Mouse (Mus musculus) cerebellum, adult 18-20 months (tissue): ENCODE measurements around the gene Cadm2.

Experiments
- DNase-seq, 2 experiments: peaks; one replicate each; pipeline ENCODE4 v3.0.0; 2021

Gene Cadm2

DNA sequence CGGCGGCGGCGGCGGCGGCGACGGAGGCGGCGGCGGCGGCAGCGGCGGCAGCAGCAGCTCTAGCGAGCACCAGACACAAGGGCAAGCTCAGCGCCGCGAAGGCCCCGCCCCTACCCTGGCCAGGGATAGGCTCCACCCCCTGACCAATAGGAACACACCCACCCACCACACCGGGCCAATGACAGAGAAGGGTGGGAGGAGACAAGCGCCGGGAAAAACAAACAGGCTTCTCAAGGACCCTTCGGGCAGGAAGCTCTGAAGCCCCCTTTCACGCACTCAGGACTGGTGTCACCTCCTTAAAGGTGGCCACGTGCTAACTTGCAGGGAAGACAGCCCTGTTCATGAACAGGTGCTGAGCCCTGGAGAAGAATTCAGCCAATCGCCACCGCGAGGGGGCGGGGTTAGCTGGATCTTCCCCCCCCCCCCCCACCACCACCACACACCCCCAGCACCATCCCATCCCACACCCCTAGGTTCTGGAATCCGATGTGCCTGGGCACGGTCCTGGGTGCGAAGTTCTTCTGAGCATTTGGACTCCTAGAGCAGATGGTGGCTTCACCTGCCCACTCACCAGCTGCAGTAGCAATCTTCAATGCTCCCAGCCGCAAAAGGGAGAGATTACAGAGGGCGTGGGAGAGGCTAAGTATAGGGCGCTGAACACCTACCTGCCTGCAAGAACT is at the start of gene Cadm2:
TSS of gene Cadm2 (minus strand) at position 83 of the 680 bp plus-strand sequence.
- peak; percentile 95 to 97 for DNase-seq

DNA sequence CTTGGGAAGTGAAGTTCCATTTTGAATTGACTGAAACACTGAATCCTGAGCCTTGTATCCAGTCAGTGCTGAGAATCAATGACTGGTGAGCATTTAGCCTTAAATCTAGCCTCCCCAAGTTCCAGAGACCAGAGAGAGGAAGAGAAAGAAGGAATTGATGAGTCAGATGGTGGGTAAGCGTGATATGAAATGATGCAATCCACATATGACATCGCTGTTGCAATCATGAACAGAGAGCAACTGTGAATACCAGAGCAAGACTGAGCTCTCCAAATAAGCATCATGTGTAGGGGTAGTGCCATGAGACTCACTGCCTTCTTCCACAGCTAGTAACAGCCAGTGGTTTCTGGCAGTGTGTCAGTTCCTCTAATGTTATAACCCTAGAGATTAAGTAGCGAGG is 26.2 kb upstream of the Cadm2 start:
- DNase-seq: no peak

DNA sequence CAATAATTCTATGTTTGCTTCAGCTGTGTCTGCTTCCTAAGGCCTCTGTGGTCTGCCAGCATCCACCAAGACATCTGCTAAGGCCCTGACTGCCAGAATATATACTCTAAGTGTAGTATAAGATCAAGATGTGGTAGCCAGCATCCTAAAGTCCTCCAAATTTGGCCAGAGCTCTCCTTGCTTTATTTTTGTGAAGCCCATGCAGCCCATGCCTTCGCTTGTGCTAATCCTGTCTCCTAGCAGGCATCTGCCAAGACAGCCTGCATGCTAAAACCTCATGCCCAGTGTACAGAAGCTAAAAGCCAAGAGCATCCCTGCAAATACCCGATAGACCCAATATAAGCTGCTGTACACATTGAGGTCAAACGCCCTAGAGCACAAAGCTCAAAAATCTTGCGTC is 22.9 kb upstream of the Cadm2 start:
- peak in 1 of 2 experiments; percentile 11 for DNase-seq

DNA sequence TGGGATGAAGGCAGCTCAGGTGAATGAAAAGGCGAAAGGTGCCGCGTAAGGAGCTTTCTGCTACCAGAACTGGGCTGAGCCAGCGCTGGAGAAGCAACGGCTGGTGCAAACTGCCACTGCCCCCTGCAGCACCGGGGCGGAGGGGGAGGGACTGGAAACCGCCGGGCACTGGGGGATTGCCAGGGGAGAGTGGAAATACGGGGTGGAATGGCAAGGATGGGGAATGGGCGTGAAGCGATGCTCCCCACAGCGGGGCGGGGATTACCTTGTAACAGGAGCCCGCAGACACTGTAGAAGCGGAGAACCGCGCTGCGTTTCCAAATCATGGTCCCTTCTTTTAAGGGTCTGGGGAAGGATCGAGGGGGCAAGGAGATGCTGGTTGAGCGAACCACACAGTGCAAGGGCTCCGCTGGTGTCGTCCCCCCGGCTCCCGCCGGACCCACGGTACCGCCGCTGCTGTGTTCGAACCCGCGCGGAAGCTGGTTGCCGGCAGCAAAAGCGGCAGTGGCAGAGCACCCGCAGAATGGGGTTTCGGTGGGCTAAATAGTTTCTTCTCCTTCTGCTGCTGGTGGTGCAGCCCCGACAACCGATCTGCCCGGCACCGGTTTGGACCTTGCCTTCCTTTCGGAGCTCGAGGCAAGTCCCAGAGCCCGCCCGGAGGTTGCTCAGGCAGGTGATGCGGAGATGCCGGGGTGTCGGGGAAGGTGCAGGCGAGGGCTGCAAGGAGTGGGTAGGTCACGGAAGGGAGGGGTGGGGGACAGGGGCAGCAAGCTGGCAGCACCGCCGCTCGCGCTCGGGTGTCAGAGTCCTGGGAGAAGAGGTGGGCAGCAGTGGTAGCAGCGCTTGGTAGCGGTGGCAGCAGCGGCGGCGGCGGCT is 564 bp downstream of the Cadm2 start:
- DNase-seq: peak; percentile 89 to 90

DNA sequence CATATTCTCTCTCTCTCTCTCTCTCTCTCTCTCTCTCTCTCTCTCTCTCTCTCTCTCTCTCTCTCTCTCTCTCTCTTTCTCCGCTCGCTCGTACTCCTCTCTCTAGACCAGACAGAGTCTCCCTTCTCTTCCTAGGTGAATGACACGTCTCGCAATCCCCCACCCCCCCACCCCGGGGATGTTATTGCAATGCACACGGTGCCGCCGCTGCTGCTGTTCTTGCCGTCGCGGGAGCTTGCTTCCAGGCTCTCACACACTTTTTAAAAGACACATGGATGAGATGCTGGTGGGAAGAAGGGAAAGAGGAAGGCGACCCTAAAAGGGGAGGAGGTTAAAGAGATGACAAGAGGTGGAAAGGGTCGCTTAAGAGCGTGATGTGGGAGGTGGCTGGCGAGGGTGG is 1.3 kb downstream of the Cadm2 start:
- no peak for DNase-seq

DNA sequence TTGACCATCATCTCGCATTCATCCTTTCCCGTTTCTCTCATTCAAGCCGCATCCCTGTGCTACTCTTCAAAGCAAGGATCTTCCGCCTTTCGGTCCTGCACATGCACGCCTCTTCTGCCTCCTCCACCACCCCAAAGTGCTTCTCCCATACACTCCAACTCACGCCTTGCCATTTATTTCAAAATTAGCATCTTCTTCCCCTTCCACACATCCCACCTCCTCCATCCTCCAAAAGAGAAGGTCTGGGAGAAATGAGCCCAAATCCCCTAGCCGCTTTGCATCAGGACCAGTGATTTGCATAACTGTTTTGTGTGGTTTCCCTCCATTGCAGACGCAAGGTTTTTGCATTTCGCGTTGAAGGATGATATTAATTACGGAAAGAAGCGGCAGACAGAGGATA is 1.9 kb downstream of the Cadm2 start:
- DNase-seq: peak; percentile 55 to 59

DNA sequence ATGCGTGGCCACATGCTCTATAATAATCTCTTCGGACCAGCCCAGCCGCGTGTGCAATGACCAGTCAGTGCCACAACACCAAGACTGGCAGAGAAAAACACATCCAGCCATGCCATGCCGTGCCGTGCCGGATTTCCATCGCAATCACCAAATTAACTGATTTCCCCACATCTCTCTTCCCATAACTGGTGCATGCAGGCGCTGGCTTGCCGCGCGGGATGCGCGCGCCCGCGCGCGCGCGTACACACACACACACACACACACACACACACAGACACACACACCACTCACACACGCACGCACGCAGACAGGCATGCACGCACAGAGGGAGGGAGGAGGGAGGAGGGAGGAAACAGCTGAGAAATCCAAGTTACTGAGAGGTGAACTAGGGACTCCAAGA is 2.9 kb downstream of the Cadm2 start:
- DNase-seq: peak; percentile 72 to 84

DNA sequence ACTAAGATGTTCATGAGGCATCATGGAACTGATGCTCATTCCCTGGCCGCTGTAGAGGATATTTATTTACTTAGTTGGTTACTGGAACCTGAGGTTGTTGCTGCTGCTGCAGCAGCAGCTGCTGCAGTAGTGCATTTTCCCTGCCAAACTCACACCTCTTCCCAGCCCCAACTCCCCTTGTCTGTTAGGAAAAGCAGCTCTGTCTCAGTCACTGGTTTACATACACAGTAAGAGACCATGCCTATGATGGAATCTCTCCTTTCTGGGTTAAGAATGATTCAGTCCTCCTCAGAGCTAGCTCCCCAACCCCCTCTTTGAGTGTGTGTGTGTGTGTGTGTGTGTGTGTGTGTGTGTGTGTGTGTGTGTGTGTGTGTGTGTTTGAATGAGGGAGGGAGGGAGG is 3.5 kb downstream of the Cadm2 start:
- peak in 1 of 2 experiments; percentile 45 for DNase-seq

DNA sequence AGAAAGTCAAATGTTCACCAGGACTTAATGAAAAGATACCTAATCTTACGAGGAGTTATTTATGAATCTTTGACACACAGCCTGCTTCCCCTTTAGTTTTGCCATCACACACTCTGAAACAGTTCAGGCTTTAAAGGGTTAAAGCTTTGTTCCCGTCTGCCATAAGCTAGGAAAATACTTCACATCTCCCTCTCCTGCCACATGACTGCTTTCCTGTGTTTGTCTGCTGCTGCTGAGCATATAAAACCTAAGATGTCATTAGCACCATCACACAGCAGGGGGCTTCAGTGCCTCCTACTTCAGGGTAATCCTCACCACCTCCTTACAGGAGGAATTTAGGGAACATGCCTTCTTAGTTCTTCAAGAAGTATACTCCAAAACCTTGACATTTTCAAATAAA is 6.8 kb downstream of the Cadm2 start:
- DNase-seq: peak; percentile 61 to 63

DNA sequence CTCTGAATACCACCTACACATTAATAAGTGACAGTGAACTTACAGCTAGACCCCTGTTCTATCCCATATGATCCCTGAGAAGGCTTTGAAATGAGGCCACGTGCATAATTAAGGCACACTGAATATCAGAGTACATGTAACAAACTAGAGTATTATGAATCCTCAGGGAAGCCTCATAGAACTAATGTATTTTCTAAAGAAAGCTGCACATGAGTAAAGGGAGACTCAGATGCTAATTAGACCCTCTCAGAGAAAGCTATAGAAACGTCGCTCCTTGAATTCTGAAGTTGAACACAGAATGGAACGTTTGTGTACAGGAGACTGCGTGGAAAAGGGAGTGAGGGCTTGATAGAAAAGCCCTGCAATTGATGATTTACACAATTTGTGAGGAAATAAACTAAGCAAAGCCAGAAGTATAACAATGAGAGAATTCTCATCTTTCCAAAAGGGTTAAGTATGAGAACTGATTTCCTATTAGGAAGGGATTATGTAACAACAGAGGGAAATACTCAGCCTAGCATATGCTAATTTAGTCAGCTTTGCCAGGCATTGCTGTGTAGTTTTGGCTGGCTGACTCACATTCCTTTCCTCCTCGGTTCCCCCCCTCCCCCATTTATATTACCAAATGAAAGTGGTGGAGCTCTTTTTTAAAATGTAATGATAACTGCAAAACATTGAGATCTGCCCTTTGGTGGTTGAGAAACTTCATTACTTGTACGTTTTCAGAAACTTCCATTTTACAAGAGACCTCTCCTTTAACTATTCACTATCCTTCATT is 9.6 kb downstream of the Cadm2 start:
- peak; percentile 63 to 74 for DNase-seq

DNA sequence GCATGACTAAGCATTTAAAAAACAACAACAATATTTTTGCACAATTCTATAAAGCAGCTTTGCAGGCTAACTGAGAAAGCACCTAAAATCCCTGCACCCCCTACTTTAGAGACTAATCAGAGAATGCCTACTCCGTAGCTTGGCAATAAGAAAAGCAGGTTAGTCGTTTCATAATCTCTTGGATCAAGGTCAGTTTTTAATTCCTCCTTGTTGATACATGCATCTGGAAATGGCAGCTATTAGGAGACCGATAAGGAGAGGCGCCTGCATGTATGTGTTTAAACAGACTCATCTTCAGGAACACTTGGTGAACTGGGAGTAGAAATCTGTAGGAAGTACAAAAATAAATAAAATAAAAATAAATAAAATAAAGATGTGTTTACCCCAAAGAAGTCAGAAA is 11.6 kb downstream of the Cadm2 start:
- DNase-seq: peak in 1 of 2 experiments; percentile 49

DNA sequence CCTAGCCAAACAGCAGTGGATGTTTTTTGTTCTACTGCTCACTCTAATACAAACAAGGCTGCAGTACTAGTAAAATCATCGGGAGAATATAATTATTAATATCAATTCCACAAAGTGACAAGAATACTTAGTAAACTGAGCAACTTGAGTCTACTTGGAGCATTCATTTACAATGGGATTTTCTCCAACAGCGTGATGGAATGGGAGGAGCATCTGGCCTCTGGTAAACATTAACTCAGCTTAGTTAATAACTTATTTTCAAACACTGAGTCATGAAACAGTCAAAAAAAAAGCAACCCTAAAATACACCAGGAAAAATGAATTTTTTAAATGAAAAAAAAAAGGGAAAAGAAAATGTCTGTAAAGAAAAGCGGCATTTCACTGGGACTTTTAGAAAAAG is 12.2 kb downstream of the Cadm2 start:
- no peak for DNase-seq

DNA sequence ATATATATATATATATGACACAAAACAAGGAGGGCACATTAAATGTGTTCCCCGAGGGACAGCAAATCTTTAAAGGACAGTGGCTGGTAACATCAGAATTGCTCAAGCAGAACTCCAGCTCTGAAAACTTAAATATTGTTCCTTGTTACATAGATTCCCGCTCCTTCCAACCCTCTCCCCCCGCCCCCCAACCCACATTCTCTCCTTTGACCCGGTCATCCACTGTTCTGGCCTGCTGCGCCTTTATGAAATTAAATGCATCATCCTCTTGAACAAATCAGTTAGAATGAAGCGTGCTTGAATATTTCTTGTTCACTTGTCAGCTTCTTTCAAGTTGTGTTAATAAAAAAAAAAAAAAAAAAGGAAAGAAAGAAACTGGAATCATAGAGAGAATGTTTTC is 15.0 kb downstream of the Cadm2 start:
- DNase-seq: no peak

DNA sequence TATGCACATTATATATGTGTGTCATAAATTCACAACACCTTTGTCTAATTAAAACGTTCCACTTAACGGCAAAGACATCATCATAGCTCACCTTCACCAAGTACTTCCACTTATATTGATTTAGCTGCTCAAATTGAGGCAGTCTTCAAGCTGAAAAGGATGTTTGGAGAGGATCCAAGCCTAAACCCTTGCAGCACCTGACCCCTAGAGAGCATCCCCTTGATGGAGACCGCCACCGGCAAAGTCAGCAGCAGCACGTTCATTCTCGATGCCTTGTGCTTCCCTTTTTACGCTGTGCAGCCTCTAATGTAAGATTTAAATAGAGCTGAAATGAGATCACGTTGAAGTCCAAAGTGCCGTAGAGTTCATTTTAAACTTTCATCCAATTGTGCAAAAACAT is 20.7 kb downstream of the Cadm2 start:
- DNase-seq: no peak

DNA sequence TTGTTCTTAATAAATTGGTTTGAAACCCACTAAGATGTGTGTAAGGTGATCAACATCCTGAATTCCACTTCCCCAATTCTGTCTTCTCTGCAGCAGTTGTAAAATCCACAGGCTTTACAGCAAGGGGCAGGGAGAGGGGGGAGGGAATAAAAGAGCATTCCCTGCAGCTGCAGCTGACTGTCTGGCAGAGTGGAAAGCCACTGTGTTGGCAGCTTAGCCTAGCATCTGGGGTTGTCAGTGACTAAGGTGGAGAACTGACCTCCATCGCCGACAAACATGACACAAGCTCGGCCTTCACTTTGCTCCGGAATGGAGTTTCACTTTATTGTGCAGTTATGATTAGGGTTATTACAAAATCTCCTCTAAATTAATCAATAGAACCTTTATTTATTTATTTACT is 21.9 kb downstream of the Cadm2 start:
- no peak for DNase-seq

DNA sequence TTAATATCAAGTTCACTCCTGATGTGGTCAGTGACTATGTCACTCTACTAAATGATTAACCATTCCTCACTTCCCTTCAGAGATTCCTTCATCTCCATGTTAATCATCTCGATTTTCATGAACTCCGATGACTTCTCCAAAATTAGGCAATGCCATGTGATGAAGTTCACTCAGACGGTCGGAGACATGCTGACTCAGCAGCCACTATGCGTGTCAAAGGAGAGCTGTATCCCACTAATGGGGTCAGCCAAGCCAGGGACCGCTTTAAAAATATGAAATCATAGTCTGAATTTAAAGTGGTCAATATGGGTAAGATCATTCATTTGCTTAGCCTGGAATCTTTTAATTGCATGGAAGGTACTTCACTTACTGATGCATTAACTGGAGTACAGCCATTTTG is 29.7 kb downstream of the Cadm2 start:
- DNase-seq: no peak

DNA sequence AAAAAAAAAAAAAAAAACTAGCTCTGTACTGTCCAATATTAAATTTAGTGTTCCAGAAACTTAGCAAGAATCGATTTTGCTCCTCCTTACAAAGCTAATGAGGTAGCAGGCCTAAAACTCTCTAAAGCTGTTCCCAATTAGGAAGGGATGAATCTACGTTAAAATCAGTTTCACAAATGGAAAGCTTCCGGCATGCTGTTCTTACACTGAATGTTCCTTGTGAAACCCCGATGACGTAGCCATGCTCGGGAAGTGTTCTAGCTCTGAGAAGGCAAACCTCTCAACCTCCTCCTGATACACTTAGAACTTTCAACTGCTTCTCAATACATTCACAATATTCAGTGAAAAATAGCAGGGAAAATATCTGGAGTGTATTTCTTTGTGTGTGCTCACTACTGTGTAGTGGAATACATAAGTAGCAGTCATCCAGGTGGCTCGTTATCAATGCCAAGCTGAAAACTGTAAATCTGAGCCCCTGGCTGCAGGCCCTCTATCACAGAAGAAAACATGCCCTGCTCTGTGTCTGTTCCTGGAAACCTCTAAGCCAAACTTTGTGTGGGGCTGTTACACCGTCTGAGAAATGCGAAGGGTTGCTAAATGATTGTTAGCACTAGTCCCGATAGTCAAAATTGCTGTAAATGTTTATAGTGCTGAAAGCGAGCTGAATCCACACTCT is 41.7 kb downstream of the Cadm2 start:
- DNase-seq: peak in 1 of 2 experiments; percentile 26

DNA sequence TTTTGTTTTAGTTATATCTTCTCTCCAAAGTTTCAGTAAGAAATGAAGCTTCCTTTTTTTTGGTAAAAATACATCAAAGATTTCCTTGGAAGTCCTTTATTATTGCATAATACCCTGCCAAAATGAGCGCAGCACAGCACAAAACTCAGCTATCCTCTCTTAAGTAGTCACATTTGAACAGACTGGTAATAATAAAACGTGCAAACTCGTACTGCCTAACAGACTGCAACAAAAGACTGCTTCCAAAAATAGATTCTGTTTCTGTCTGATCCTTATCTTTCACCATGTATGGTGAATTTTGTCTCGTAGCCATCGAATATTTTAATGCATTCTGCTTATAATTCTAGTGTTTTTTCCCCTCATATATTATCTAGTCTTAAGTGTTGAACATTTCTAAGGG is 45.2 kb downstream of the Cadm2 start:
- no peak for DNase-seq

DNA sequence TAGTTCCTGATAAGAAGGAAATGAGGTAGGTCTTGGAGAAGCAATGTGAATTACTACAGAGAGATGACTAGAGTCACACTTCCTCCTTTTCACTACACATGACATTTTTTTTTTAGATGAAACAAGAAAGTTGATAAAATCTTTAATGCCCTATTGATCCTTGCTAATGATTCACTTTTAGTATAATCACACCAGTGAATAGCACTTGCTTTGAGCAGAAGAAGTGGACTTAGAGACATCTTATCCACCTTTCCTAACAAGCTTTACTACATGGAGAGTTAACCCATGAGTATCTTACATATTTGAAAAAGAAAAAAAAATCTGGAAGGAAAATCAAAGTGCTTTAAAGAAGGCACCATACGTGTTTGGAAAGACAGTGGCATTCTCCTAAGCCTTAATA is 93.7 kb downstream of the Cadm2 start:
- no peak for DNase-seq

DNA sequence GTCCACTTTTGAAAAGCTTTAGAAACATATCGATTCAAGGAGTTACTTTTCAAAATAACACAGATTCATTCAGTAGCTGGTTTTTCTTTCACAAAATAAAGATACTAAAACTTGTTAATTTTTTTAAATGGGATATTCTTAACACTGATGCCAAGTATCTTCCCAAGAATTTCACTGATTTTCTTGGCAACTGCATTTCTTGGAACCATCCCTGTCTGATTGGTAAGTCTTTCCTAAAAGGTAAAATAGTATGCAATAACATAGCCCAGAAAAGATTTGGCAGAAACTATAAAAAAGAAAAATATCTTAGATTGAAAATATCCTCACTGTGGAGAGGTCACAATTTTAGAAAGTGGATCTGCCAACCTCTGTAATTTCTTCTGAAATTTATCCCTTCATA is 95.8 kb downstream of the Cadm2 start:
- DNase-seq: no peak

DNA sequence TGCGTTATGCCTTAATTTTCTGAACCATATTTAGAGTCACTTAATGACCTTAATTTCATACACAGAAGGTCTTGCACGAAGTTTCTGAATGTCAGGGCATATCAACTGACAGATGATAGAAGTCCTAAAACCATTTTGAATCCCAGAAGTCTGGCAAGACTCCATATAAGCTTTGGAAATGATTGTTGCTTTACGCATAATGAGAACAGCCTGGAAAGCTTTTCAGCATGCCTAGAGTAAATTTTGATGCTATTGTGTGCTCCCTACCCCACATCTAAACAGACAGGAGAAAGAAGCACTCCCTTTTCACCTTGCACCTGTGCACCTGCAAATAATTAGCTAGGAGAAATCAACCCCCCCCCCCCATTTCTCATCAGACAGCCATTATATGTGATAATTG is 102.4 kb downstream of the Cadm2 start:
- no peak for DNase-seq

DNA sequence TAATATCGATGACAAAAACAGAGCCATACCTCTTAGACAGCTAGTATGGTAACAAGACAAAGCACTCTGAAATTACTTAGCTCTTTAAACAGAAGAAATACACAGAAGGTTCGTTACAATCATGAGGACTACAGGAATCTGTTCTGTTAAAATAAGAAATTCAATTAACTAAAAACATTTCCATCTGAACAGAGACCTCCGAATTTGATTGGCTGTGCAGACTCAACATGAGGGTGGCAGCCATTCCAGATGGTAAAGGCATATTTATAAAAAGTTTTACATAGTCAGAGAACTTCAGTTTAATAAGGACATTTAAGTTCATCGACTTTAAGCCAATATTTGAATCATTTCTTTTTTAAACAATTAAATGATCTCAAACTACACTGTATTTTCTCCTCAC is 105.2 kb downstream of the Cadm2 start:
- DNase-seq: no peak

DNA sequence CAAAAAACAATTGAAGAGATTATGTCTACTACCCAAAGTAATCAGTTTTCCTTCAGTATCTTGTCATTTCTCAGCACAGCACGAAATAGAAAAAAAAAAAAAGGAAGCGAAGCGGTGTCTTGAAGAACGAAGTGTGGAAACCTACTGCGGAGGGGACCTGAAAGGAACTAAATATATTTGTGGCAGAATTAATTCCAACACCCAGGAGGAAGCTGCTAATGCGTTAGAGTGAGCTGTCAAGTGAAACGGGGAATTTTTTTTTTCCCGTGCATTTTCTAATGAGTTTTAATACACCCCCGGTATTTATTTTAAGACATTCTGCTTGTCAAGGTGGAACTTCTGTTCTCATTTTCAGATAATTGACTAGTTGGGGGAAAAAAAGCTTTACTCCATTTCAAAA is 111.6 kb downstream of the Cadm2 start:
- no peak for DNase-seq
